Mouse (Mus musculus) C2C12 (cell line): Measurements from ENCODE around the gene Wwc1. TPM values are rescaled to one million over a fixed set of nuclear protein-coding genes. Genes with fewer than 3 reads are reported as not detected.

Source experiments
- H3K27me3 ChIP-seq: one replicate; pipeline ENCODE4 v1.6.1; 2011; ENCODE audit not compliant: control insufficient read depth, insufficient read depth, insufficient read length
- H3K36me3 ChIP-seq: one replicate; pipeline ENCODE4 v1.6.1; 2011; ENCODE audit not compliant: control insufficient read depth, insufficient read depth
- H3K4me3 ChIP-seq: one replicate; pipeline ENCODE4 v1.5.1; 2011; ENCODE audit warnings: mild to moderate bottlenecking, control low read depth; ENCODE audit not compliant: poor library complexity, insufficient read depth, severe bottlenecking
- H3K79me2 ChIP-seq: one replicate; pipeline ENCODE4 v1.6.1; 2011; ENCODE audit not compliant: control insufficient read depth, insufficient read depth
- H3K79me3 ChIP-seq: one replicate; pipeline ENCODE4 v1.6.1; 2011; ENCODE audit warnings: low read depth, control low read depth
- H3ac ChIP-seq: one replicate; pipeline ENCODE3; 2011; ENCODE audit warnings: low read depth; ENCODE audit not compliant: control insufficient read depth, insufficient read length
- CEBPB ChIP-seq: IDR thresholded peaks from one replicate; pipeline ENCODE4 v1.6.1; 2011; ENCODE audit warnings: low read depth, mild to moderate bottlenecking, control low read depth, moderate library complexity
- CTCF ChIP-seq: IDR thresholded peaks from one replicate; pipeline ENCODE4 v1.5.1; 2011; ENCODE audit not compliant: control insufficient read depth, insufficient read depth, insufficient read length
- FOSL1 ChIP-seq: IDR thresholded peaks from one replicate; pipeline ENCODE4 v1.8.0; 2011; ENCODE audit warnings: mild to moderate bottlenecking, low read length; ENCODE audit not compliant: poor library complexity, insufficient read depth, severe bottlenecking
- MAX ChIP-seq: IDR thresholded peaks from one replicate; pipeline ENCODE4 v1.6.1; 2011; ENCODE audit warnings: mild to moderate bottlenecking, control low read depth
- MYOD1 ChIP-seq: IDR thresholded peaks from one replicate; pipeline ENCODE4 v1.6.1; 2011; ENCODE audit warnings: low read depth; ENCODE audit not compliant: control insufficient read depth, insufficient read length
- MYOG ChIP-seq: IDR thresholded peaks from one replicate; pipeline ENCODE4 v1.6.1; 2011; ENCODE audit not compliant: control insufficient read depth, insufficient read length; ENCODE audit errors: extremely low read depth
- USF1 ChIP-seq: IDR thresholded peaks from one replicate; pipeline ENCODE4 v1.6.1; 2011; ENCODE audit warnings: low read depth, mild to moderate bottlenecking, control low read depth, moderate library complexity
- polyA plus RNA-seq: library from polyadenylated mRNA; unstranded; fragments of >200 nt; fragmentation: generic; extraction: Trizol; gene quantifications from one replicate; pipeline ENCODE4 v1.2.1, GENCODE M21; 2012; ENCODE audit warnings: missing spikeins

The Wwc1 gene
- polyA plus RNA-seq, 1 experiment, result 4.6 TPM

DNA sequence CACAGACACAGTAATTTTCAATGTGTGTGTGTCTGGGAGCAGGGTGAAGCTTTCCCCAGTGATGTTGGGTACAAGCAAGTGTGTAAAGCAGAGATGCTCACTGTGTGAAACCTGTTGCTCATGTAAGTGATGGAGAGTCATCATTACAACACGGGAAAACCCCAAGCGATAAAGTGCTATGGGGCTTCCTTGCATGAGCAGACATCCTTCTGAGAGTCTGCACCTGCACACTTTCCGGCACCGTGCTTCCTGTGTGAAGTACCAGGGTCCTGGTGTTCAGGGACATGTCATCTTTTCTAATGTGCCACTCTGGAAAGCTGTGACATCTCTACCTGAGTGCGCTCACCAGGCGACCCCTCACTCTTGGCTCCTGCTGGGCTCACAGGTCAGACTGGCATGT is 97.5 kb downstream of the Wwc1 start:
- no peak for TF ChIP-seq MYOG
- no peak for TF ChIP-seq USF1
- no peak for TF ChIP-seq FOSL1
- no peak for TF ChIP-seq CEBPB
- no peak for TF ChIP-seq MYOD1
- TF ChIP-seq MAX, result no peak
- TF ChIP-seq CTCF, result no peak

DNA sequence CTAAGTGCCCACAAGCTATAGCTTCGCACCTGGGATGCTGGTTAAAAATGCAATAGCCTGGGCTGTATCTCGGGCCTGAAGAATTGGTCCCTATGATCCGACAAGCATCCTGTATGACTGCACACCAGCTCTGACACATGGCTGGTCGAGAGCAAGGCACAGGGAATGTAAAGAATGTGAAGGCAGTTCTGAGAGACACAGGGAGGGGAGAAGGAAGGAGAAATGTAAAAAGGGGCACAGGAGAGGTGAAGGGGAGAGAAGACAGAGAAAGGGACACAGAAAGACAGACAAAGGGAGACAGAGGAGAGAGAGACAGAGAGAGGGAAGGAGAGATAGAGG is 101.8 kb downstream of the Wwc1 start:
- Histone ChIP-seq H3K79me2 (no peaks in the 10 kb centered on the region), H3ac (no peak overlapping the region), H3K36me3 (peaks cover 18% of the 10 kb centered on the region), H3K79me3 (no peaks in the 10 kb centered on the region), H3K4me3 (no peak overlapping the region), H3K27me3 (no peaks in the 10 kb centered on the region)
- no peak for TF ChIP-seq MAX
- TF ChIP-seq FOSL1, result no peak
- no peak for TF ChIP-seq MYOG
- TF ChIP-seq CTCF, result no peak
- TF ChIP-seq CEBPB, result no peak
- no peak for TF ChIP-seq USF1
- no peak for TF ChIP-seq MYOD1

More for the DNA sequence above, 97.5 kb downstream of the Wwc1 start:
- Histone ChIP-seq H3K79me3 (no peaks in the 10 kb centered on the region), H3ac (no peak overlapping the region), H3K27me3 (no peaks in the 10 kb centered on the region), H3K36me3 (peaks cover 13% of the 10 kb centered on the region), H3K4me3 (no peak overlapping the region), H3K79me2 (no peaks in the 10 kb centered on the region)

DNA sequence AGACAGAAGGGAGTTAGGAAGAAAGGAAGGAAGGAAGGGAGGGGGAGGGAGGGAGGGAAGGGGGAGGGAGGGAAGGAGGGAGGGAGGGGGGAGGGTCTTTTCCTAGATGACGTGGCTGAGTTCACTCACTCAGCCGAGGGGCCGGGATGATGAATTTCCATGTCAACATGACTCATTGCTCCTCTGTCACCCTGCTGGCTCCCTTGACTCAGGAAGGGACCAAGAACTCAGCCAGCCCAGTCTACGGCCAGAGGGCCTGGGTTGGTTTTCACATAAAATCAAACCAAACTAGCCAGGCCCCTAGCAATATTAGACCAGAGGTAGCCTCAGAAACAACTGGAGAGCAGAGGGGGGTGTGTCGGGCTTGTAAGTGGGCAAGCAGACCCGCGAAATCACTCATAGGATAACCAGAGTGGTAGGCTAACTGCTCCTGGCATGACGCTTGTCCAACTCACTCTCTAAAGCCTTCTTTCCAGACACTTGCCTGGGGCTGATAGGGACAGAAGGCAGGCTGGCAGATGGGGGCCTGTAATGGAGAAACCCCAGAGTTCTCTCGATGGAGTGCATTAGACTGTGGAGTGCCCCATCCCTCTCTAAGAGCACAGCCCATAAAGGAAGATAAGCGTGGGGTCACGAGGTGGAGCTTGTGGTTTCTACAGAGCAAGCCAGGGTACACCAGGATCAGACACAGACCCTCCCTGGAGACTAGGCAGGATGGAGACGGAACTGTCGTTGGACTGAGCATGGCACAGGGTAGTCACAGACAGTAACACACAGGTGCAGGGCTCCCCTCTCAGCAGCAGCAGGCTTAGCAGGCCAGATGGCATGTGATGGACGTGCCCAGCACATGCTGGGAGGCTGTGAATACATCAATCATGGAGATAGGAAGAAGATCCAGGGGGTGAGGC is 102.4 kb downstream of the Wwc1 start:
- Histone ChIP-seq H3K36me3 (peaks cover 16% of the 10 kb centered on the region), H3K4me3 (no peak overlapping the region), H3K79me2 (no peaks in the 10 kb centered on the region), H3K27me3 (no peaks in the 10 kb centered on the region), H3K79me3 (no peaks in the 10 kb centered on the region), H3ac (no peak overlapping the region)
- TF ChIP-seq FOSL1 (peak; percentile 31), MYOD1 (peak; percentile 56), CTCF (no peak), MAX (peak; percentile 48), CEBPB (no peak), USF1 (no peak), MYOG (no peak)

DNA sequence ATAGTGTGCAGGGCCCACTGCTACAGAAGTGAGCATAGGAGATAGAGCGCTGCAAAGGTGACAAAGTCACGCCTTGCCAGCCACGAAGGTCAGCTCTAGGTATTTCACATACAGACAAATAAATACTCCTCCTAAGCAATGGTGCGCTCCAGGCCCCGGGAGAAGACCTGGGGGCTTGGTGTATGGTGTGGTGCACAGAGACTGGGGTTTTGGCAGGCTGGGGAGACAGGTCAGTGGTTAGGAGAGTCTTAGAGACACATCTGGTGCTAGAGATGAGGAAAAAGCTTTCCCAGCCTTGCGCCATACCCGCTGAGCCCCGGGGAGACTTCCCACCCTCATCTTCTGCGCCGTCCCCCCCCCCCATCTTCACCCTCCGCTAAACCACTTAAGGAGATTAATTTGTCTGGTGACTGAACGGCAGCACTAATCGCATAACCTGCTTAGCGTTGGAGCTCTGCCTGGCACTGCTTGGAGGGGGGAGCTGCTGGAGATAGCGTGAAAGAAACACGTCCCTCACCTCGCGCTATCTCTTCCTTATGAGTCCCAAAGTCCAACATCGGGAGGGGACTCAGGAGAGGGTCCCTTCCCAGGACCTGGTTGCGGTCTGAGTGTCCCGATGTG is 106.6 kb downstream of the Wwc1 start:
- H3ac ChIP-seq, result no peak overlapping the region
- H3K79me3 ChIP-seq, result no peaks in the 10 kb centered on the region
- H3K36me3 ChIP-seq, result peaks cover 15% of the 10 kb centered on the region
- TF ChIP-seq MAX (no peak), MYOG (no peak), USF1 (no peak), CTCF (no peak), CEBPB (no peak), MYOD1 (no peak), FOSL1 (no peak)
- H3K79me2 ChIP-seq, result no peaks in the 10 kb centered on the region
- no peak overlapping the region for H3K4me3 ChIP-seq
- no peaks in the 10 kb centered on the region for H3K27me3 ChIP-seq

DNA sequence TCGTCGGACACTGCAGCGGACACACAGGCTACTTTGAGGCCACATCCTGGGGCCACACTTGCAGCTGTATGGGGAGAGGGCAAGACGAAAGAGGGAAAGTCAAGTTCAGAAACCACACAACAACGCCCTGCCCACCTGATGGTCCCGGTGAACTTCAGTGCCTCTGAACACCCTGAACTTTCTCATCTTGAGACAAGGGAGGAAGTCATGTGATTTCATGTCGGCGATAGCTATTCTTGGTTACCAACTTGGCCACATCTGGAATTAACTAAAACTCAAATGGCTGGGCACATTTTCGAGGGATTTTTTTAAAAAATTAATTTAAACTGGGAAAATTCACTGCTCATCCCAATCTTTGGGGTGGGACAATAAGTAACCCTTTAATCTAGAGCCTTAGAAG is 109.4 kb downstream of the Wwc1 start:
- peaks cover 29% of the 10 kb centered on the region for H3K36me3 ChIP-seq
- no peaks in the 10 kb centered on the region for H3K79me3 ChIP-seq
- no peak overlapping the region for H3K4me3 ChIP-seq
- TF ChIP-seq CTCF, result no peak
- no peak for TF ChIP-seq MYOG
- TF ChIP-seq USF1, result no peak
- TF ChIP-seq MYOD1, result no peak
- no peak for TF ChIP-seq MAX
- no peak for TF ChIP-seq FOSL1
- no peak for TF ChIP-seq CEBPB
- H3K27me3 ChIP-seq, result no peaks in the 10 kb centered on the region
- H3K79me2 ChIP-seq, result no peaks in the 10 kb centered on the region
- H3ac ChIP-seq, result no peak overlapping the region
